Mouse (Mus musculus): Measurements from ENCODE around the gene Nlrx1. TPM values are rescaled to one million over a fixed set of nuclear protein-coding genes. Genes with fewer than 3 reads are reported as not detected.

Gene Nlrx1
- total and polyA plus RNA-seq, 2 experiments from 2014 or later, result 5.1 to 12.7 TPM

DNA sequence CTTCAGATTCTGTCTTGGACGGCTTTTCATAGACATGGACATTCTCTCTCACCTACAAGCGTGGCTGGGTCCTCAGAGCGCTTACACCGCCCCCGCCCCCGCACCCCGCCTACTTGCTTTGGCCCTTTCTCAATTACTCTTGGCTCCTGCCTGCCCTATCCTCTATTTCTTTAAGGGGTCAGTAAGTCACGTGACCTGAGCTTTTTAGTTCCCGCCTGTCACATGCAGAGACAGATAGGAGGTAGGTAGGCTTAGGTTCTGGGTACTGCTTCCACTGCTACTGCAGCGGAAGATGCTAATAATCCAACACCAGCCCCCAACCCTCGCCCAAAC lies 20.5 kb upstream of the Nlrx1 start:
- H3K9ac ChIP-seq (replicated peaks; ENCODE audit: low read length), result peak overlapping the region; percentile 93
- peak; percentile 38 for DNase-seq (ENCODE audit: low spot score)

GRCm38 (mm10) chr9:44288076-44288958 lies 19.9 kb upstream of the Nlrx1 start, which contains the start of gene Abcg4:
Gene Abcg4 (minus strand): TSS chr9:44288615.
- Histone ChIP-seq H3K4me1 (ENCODE audit: insufficient read depth, low read length) (peaks cover 18% of the 10 kb centered on the region; the same call in 1 of the 2 replicates), H3K27ac (peak within 1 kb of the TSS; percentile 85), H3K27me3 (ENCODE audit: insufficient read depth, low read length) (no peaks in the 10 kb centered on the region), H3K9me3 (ENCODE audit: low read length) (no peaks in the 10 kb centered on the region), H3K4me3 (ENCODE audit: low read length) (peak within 1 kb of the TSS; percentile 89), H3K9ac (replicated peaks; ENCODE audit: low read length) (peak within 1 kb of the TSS; percentile 93), H3K4me2 (ENCODE audit: low read depth, low read length) (peak within 1 kb of the TSS; percentile 91), H3K36me3 (ENCODE audit: insufficient read depth, low read length) (peaks cover 6% of the 10 kb centered on the region; the same call in 1 of the 2 replicates)
- peak; percentile 70 for DNase-seq (ENCODE audit: low spot score)
- no peak for TF ChIP-seq CTCF (IDR thresholded peaks at IDR 0.05; ENCODE audit: low read depth)
- ATAC-seq, result peak; percentile 73
- under 1% methylated on average over 38 of the region's 38 CpGs for WGBS

More for the DNA sequence above, 20.5 kb upstream of the Nlrx1 start:
- H3K4me2 ChIP-seq (ENCODE audit: low read depth, low read length), result peak overlapping the region; percentile 91
- H3K27me3 ChIP-seq (ENCODE audit: insufficient read depth, low read length), result no peaks in the 10 kb centered on the region
- 3% methylated on average over 11 of the region's 11 CpGs for WGBS
- H3K36me3 ChIP-seq (ENCODE audit: insufficient read depth, low read length), result peaks cover 12% of the 10 kb centered on the region
- peaks cover 18% of the 10 kb centered on the region; the same call in 1 of the 2 replicates for H3K4me1 ChIP-seq (ENCODE audit: insufficient read depth, low read length)
- H3K9me3 ChIP-seq (ENCODE audit: low read length), result no peaks in the 10 kb centered on the region
- peak overlapping the region; percentile 89 for H3K4me3 ChIP-seq (ENCODE audit: low read length)
- no peak for TF ChIP-seq CTCF (IDR thresholded peaks at IDR 0.05; ENCODE audit: low read depth)
- peak overlapping the region; percentile 85; the same call in 1 of the 2 replicates for H3K27ac ChIP-seq
- ATAC-seq, result no peak

GRCm38 (mm10) chr9:44287401-44288075 lies 19.1 kb upstream of the Nlrx1 start:
- H3K27me3 ChIP-seq (ENCODE audit: insufficient read depth, low read length), result no peaks in the 10 kb centered on the region
- under 1% methylated on average over 46 of the region's 47 CpGs for WGBS
- H3K36me3 ChIP-seq (ENCODE audit: insufficient read depth, low read length), result no peaks in the 10 kb centered on the region; the same call in 1 of the 2 replicates
- H3K4me2 ChIP-seq (ENCODE audit: low read depth, low read length), result peak overlapping the region; percentile 91
- no peak for TF ChIP-seq CTCF (IDR thresholded peaks at IDR 0.05; ENCODE audit: low read depth)
- ATAC-seq (peak; percentile 66), DNase-seq (ENCODE audit: low spot score) (peak; percentile 65)
- peak overlapping the region; percentile 93 for H3K9ac ChIP-seq (replicated peaks; ENCODE audit: low read length)
- peak overlapping the region; percentile 85 for H3K27ac ChIP-seq
- H3K9me3 ChIP-seq (ENCODE audit: low read length), result no peaks in the 10 kb centered on the region
- H3K4me1 ChIP-seq (ENCODE audit: insufficient read depth, low read length), result peaks cover 18% of the 10 kb centered on the region; the same call in 1 of the 2 replicates
- peak overlapping the region; percentile 89 for H3K4me3 ChIP-seq (ENCODE audit: low read length)

DNA sequence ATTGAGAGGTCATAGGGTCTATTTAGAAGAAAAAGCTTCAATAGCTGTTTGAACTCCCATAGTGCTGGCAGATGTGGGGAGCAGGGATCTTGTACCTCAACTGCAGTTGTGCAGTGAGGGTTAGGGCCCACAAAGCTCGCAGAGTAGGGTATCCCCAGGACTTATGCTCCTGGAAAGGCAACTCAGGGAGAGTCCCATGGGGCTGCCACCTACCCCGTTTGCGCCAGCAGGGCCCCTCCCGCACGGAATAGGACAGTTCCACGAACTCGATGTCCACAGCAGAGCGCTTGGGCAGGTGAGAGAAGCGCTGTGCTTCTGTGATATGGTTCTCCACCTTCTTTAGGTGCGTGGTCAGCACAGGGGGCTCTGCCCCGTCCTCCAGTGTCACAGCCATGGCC lies 18.6 kb upstream of the Nlrx1 start:
- Histone ChIP-seq H3K9me3 (ENCODE audit: low read length) (no peaks in the 10 kb centered on the region), H3K4me2 (ENCODE audit: low read depth, low read length) (peak overlapping the region; percentile 91), H3K36me3 (ENCODE audit: insufficient read depth, low read length) (no peaks in the 10 kb centered on the region; the same call in 1 of the 2 replicates), H3K27ac (peak overlapping the region; percentile 85), H3K4me1 (ENCODE audit: insufficient read depth, low read length) (peaks cover 18% of the 10 kb centered on the region; the same call in 1 of the 2 replicates), H3K4me3 (ENCODE audit: low read length) (peak overlapping the region; percentile 89), H3K9ac (replicated peaks; ENCODE audit: low read length) (peak overlapping the region; percentile 93), H3K27me3 (ENCODE audit: insufficient read depth, low read length) (no peaks in the 10 kb centered on the region)
- DNase-seq (ENCODE audit: low spot score) (peak; percentile 12), ATAC-seq (peak; percentile 7; the same call in 1 of the 2 replicates)
- no peak for TF ChIP-seq CTCF (IDR thresholded peaks at IDR 0.05; ENCODE audit: low read depth)
- 8% methylated on average over 11 of the region's 11 CpGs for WGBS

DNA sequence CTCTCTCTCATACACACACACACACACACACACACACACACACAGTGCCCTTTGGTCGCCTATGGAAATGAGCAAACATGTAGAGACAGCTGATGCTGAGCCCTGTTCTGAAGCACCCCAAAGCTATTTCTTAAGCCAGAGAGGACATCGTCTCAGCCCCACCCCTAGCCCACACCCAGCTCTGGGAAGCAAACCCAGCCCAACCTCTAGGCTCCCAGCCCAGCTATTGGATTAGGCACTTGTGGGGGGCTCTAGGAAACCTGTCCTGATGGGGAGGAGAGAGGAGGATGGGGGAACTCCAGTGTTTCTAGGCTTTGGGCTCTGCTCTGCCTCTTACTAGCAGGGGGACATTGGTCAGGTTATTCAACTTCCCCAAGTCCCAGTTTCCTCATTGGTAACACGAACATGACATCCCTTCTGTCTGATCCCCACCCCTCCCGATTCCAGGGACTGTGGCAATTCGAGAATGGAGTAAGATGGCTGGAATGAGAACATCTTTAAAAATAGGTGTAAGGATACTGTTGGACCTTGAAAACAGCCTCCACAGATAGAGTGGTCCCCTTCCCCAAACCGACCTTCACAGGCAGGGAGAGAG lies 18.0 kb upstream of the Nlrx1 start:
- H3K9ac ChIP-seq (replicated peaks; ENCODE audit: low read length), result peak overlapping the region; percentile 41; the same call in 1 of the 2 replicates
- H3K4me3 ChIP-seq (ENCODE audit: low read length), result peak overlapping the region; percentile 89
- H3K9me3 ChIP-seq (ENCODE audit: low read length), result no peaks in the 10 kb centered on the region
- peaks cover 18% of the 10 kb centered on the region; the same call in 1 of the 2 replicates for H3K4me1 ChIP-seq (ENCODE audit: insufficient read depth, low read length)
- H3K36me3 ChIP-seq (ENCODE audit: insufficient read depth, low read length), result peaks cover 5% of the 10 kb centered on the region
- ATAC-seq, result no peak
- WGBS, result 9% methylated on average over 6 of the region's 6 CpGs
- no peak overlapping the region for H3K27ac ChIP-seq
- no peak for DNase-seq (ENCODE audit: low spot score)
- no peak for TF ChIP-seq CTCF (IDR thresholded peaks at IDR 0.05; ENCODE audit: low read depth)
- peak overlapping the region; percentile 91 for H3K4me2 ChIP-seq (ENCODE audit: low read depth, low read length)
- no peaks in the 10 kb centered on the region for H3K27me3 ChIP-seq (ENCODE audit: insufficient read depth, low read length)

DNA sequence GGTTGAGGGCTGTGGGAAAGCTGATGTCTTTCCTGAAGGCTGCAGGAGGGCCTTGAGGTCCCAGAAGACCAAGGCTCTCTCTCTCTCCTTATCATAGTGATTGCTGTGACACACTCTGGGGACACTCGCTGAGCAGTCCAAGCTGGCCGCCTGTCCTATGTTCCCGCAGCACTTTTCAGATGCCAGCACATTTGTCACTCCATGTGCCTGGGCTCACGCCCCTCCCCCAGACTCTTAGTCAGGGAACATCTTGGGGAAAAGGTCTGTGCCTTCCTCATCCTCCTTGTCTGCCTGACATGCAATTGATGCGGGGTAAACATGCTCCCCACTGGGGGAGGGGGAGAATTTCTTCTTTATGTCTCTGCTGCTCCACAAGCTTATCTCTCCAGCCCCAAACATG lies 14.8 kb upstream of the Nlrx1 start:
- no peak overlapping the region for H3K27ac ChIP-seq
- H3K4me3 ChIP-seq (ENCODE audit: low read length), result no peak overlapping the region
- H3K4me2 ChIP-seq (ENCODE audit: low read depth, low read length), result no peak overlapping the region
- H3K9me3 ChIP-seq (ENCODE audit: low read length), result no peaks in the 10 kb centered on the region
- no peak overlapping the region for H3K9ac ChIP-seq (replicated peaks; ENCODE audit: low read length)
- ATAC-seq (no peak), DNase-seq (ENCODE audit: low spot score) (no peak)
- peaks cover 9% of the 10 kb centered on the region; the same call in 1 of the 2 replicates for H3K4me1 ChIP-seq (ENCODE audit: insufficient read depth, low read length)
- no peaks in the 10 kb centered on the region for H3K27me3 ChIP-seq (ENCODE audit: insufficient read depth, low read length)
- no peak for TF ChIP-seq CTCF (IDR thresholded peaks at IDR 0.05; ENCODE audit: low read depth)
- WGBS, result 73% methylated on average over 5 of the region's 5 CpGs
- H3K36me3 ChIP-seq (ENCODE audit: insufficient read depth, low read length), result peaks cover 31% of the 10 kb centered on the region

All from hindbrain, postnatal 0 days (tissue).